Comparison of ENCODE assay signal across 13 mouse cellular contexts in genomic region chr9:110287321-110287924, GRCm38 (mm10). TPM values are rescaled to one million over a fixed set of nuclear protein-coding genes. Genes with fewer than 3 reads are reported as not detected.
DNase-seq lines count a peak whose midpoint lies in the region; ATAC-seq lines count a peak whose summit lies in the region.
"Had no signal": no experiment of that assay in that cellular context is flagged by ENCODE, and none has a peak within 500 bp of the region (broad histone marks: within the 10 kb centered on the region; RNA-seq: fewer than 3 reads in every experiment).

No protein-coding gene starts in this region.

- peak; percentile 93 for ATAC-seq in forebrain, embryonic 14.5 days

- H3K27me3 ChIP-seq in forebrain, embryonic 14.5 days (replicated peaks; ENCODE audit: control insufficient read depth, insufficient read depth, low read length) = no peaks in the 10 kb centered on the region
- H3K27me3 ChIP-seq: CH12.LX; limb, embryonic 12.5 days had no signal

- H3K9me3 ChIP-seq in forebrain, embryonic 14.5 days (replicated peaks; ENCODE audit: control insufficient read depth, low read length) = no peaks in the 10 kb centered on the region
- H3K9me3 ChIP-seq: limb, embryonic 12.5 days had no signal

- DNase-seq in right cerebral cortex, adult 18-20 months = peak; percentile 64
- DNase-seq in right cerebral cortex, postnatal 14 days = no peak
- peak; percentile 91 for DNase-seq in forebrain, embryonic 14.5 days (ENCODE audit: low spot score)
- peak; percentile 26 to 31 for DNase-seq in left cerebral cortex, adult 18-20 months (ENCODE audit: low spot score in 2 of 2)
- DNase-seq in right cerebral cortex, postnatal 36 days (ENCODE audit: low spot score in 2 of 2) = peak; percentile 46 to 62
- no peak for DNase-seq in c-Kit-positive CD71-positive TER-119-positive erythroid progenitor cells, embryonic 14.5 days (ENCODE audit: low spot score)
- DNase-seq in lung, postnatal 36 days = no peak
- no peak for DNase-seq in adrenal gland, adult 8-10 months
- DNase-seq: embryo, embryonic 11 days; gastrocnemius, adult 2 months; thymus, adult 18-20 months had no signal

- WGBS in forebrain, embryonic 14.5 days = 23% methylated on average over 7 of the region's 7 CpGs

- no peak overlapping the region for H3K4me3 ChIP-seq in forebrain, embryonic 14.5 days (ENCODE audit: low read depth, low read length)
- H3K4me3 ChIP-seq: gastrocnemius, adult 2 months; limb, embryonic 12.5 days had no signal

- no peak overlapping the region for H3K9ac ChIP-seq in forebrain, embryonic 14.5 days (ENCODE audit: low read length)
- H3K9ac ChIP-seq: limb, embryonic 12.5 days had no signal

- H3K27ac ChIP-seq in forebrain, embryonic 14.5 days (ENCODE audit: low read depth, low read length) = peak overlapping the region; percentile 74
- H3K27ac ChIP-seq: gastrocnemius, adult 2 months; limb, embryonic 12.5 days had no signal

- peaks cover 8% of the 10 kb centered on the region for H3K4me1 ChIP-seq in forebrain, embryonic 14.5 days (ENCODE audit: control insufficient read depth, insufficient read depth, low read length)
- H3K4me1 ChIP-seq: limb, embryonic 12.5 days had no signal

- H3K36me3 ChIP-seq in forebrain, embryonic 14.5 days (ENCODE audit: control insufficient read depth, insufficient read depth, low read length) = no peaks in the 10 kb centered on the region
- H3K36me3 ChIP-seq: limb, embryonic 12.5 days had no signal

- no peak overlapping the region for H3K4me2 ChIP-seq in forebrain, embryonic 14.5 days (ENCODE audit: low read length)
- H3K4me2 ChIP-seq: limb, embryonic 12.5 days had no signal

RNA-seq across cellular contexts. Expression of gene Elp6, which starts 17.6 kb away (rescaled TPM):
- 35.4 and 37.0 TPM in 2 replicates for polyA plus RNA-seq in forebrain, embryonic 14.5 days (2014; fragmentation: Nextera tagmentation; extraction: Ambion mirVana)
- 10 to 100 TPM in 1 of 2 experiments, 1 to 10 TPM in 1; 10.0 to 13.6 TPM for total RNA-seq in left cerebral cortex, adult 18-20 months (2021)
- 10 to 100 TPM; 10.5 to 14.6 (median 12.2) TPM for total RNA-seq in adrenal gland, adult 8-10 months (2022)

RNA-seq across cellular contexts. Expression of gene Cspg5, which starts 43.8 kb away (rescaled TPM):
- polyA plus RNA-seq in forebrain, embryonic 14.5 days (2014; fragmentation: Nextera tagmentation; extraction: Ambion mirVana) = 49.3 and 64.2 TPM in 2 replicates
- total RNA-seq in left cerebral cortex, adult 18-20 months (2021) = 100 to 1,000 TPM; 365 to 384 TPM
- 10 to 100 TPM; 18.1 to 30.7 (median 25.3) TPM for total RNA-seq in adrenal gland, adult 8-10 months (2022)

RNA-seq across cellular contexts. Expression of gene Scap, which starts 45.7 kb away (rescaled TPM):
- polyA plus RNA-seq in forebrain, embryonic 14.5 days (2014; fragmentation: Nextera tagmentation; extraction: Ambion mirVana) = 24.5 and 35.4 TPM in 2 replicates
- total RNA-seq in left cerebral cortex, adult 18-20 months (2021) = 100 to 1,000 TPM in 1 of 2 experiments, 10 to 100 TPM in 1; 91.7 to 103 TPM
- 100 to 1,000 TPM; 110 to 118 (median 116) TPM for total RNA-seq in adrenal gland, adult 8-10 months (2022)

Comparison
In these comparisons a context has a peak if more than half of its experiments do, and no peak if none do; other contexts are left out.
1. DNase-seq: peak in right cerebral cortex, adult 18-20 months (single experiment), forebrain, embryonic 14.5 days (single experiment), left cerebral cortex, adult 18-20 months (2 of 2) and right cerebral cortex, postnatal 36 days (2 of 2); none in right cerebral cortex, postnatal 14 days (single experiment), c-Kit-positive CD71-positive TER-119-positive erythroid progenitor cells, embryonic 14.5 days (single experiment), lung, postnatal 36 days (single experiment) and adrenal gland, adult 8-10 months (single experiment).
2. RNA of gene Cspg5, which starts 43.8 kb away (total RNA-seq): 365 to 384 TPM in left cerebral cortex, adult 18-20 months; 18.1 to 30.7 TPM in adrenal gland, adult 8-10 months; every median in the first group is over 10 times any median in the second.